Mouse (Mus musculus) MN1 (cell line): ENCODE data around the gene Clic1.

Source experiments
- DNase-seq: peaks from one replicate; pipeline ENCODE4 v3.0.0-alpha.2; 2016; ENCODE audit warnings: low spot score

The Clic1 gene

GRCm38 (mm10) chr17:35092403-35093198, 42.8 kb downstream of the Clic1 start:
- DNase-seq, result peak; percentile 62

DNA sequence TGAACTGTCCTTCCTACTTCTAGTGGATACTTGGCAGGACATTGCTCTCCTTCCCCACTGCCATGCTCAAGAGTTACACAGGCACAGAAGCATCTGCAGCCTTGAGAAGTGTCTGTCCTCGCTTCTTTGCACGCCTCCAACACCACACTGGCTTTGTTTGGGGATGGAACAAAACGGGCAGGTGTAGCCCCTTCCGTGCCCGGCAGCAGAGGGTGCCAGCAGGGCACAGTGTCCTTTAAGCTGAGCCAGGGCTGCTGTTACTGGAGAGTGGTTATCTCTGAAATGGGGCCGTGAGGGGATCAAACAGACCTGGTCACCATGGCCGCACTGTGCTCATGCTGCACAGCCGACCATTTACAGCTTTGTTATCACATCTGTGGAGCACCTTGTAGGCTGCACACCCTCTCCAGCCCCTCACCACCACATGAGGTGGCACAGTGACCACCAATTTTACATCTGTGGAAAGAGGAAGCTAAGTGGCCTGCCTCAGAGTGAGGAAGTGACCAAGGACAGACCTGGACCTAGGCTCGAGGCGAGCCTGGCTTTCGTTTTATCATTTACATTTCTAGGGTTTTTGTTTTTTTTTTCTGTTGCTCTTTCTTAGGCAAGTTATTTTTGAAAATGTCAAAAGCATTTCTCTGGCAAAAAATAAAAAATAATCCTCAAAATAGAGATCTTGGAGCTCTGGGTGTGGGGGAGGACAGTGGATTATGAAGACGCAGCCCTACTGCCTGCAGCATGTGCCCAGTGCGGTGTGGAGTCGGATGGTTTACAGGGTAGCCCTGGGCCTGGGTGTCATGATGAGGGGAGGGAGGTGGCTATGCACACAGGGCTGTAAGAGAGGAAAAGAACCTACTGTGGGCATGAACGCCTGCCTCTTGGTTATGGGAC, 45.0 kb downstream of the Clic1 start:
- no peak for DNase-seq

DNA sequence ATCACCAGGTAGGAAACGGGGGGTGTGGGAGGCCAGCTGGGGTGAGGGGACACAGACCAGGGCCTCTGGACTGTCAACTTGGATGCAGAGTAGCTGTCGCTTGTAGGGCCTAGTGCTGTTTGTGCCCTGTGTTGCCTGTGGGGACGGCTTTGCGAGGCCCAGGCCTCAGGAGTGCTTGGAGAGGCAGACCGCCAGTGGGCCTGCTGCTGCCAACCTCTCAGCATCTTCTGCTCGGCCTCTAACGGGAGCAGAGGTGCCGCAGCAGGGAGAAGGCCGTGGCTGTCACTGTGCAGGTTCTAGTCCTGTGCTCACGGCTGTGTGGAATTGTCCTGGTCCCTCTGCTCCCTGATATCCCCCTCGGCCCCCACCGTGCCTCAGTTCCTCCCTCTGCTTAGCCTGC, 46.8 kb downstream of the Clic1 start:
- DNase-seq, result no peak

- no peak for DNase-seq
These were observed 47.4 kb downstream of the Clic1 start for GRCm38 (mm10) chr17:35097164-35097655.

- no peak for DNase-seq
These were observed 50.5 kb downstream of the Clic1 start for GRCm38 (mm10) chr17:35100196-35100765.

GRCm38 (mm10) chr17:35101161-35101560, 51.4 kb downstream of the Clic1 start:
- no peak for DNase-seq

DNA sequence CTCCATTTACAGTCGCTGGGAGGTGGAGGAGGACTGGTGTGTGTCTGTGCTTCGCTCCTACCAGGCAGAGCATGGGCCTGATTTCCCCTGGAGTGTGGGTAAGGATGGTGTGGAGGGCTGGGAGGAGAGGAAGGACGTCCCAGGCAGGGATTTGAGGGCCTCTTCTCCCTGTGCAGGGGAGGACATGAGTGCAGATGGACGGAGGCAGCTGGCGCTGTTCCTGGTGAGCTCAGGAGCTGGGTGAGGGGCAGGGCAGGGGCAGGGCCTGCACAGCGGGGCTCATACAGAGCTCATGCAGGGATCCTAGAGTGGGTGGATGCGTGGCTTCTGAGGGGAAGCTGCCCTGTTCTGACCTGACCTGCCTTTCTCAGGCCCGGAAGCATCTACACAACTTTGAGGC, 52.5 kb downstream of the Clic1 start:
- peak; percentile 74 for DNase-seq

GRCm38 (mm10) chr17:35103221-35103690, 53.5 kb downstream of the Clic1 start:
- DNase-seq, result no peak

DNA sequence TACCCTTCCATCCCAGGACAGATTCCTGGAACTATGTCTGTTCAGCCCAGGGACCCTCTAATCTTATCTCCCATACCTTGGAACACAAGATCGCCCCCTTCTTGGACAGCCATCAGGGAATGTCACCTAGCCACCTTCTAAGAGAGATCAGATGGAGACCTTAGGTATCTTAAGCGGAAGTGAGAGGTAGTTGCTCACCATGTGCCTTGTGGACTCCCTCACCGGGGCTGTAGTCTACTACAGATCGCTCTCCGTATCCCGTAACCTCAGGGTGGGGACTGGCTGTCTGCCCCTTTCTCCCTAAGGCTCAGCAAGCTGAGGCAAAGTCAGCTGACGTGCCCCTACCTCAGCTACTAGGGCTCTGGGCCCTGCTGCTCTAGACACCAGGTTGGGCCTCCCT, 54.3 kb downstream of the Clic1 start:
- DNase-seq, result no peak

DNA sequence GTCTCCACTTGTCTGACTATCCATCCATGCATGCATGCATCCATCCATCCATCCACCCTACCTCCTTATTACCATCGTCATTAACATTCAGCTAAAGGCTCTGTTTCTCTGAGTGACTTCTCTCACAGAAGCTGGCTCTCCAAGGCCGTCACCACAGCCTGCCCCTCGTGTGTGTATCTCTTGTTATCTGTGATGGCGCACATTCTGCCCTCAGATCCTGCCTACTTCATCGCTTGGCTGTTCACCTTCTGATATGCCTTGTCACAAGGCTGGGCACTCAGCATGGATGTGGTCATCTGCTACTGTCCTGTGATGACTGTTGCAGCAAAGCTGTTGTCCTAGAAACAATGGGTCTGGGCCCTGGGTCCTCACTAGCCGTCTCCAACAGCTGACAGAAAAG, 55.0 kb downstream of the Clic1 start:
- DNase-seq, result no peak

DNA sequence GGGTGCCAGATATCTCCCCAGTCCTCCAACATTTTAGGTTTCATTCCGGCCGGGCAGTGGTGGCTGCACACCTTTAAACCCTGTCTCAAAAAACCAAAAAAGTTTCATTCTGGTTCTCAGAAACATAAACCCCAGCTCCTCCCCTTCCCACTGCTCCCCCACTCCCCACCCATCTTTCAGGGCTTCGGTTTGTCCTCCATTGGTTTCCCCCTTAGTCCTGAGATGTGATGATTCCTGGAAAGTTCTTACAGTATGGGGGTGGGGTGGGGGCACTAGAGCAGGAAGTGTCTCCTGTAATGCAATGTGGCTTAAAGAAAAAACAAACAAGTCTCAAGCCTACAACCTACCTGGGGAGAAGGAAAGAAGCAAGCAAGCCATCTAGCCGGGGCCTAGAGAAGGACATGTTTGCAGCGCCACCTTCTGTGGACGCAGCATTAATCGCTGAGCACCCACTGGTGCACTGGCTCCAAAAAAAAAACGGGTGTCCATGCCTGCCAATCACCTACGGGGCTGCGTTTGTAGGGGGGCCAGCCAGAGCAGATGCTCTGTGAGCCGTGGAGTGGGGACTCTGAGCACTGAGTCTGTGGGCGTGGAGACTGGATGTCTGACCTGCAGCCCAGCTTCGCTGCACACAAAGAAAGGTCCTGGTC, 56.1 kb downstream of the Clic1 start:
- DNase-seq, result no peak

- no peak for DNase-seq
These were observed 56.8 kb downstream of the Clic1 start for GRCm38 (mm10) chr17:35106522-35106921.

GRCm38 (mm10) chr17:35108097-35108496, 58.3 kb downstream of the Clic1 start, which contains the start of gene Ly6g5c:
TSS of gene Ly6g5c (plus strand) at chr17:35108279.
- no peak for DNase-seq
